Mouse (Mus musculus): Measurements from ENCODE around the gene Tmub1.

DNA sequence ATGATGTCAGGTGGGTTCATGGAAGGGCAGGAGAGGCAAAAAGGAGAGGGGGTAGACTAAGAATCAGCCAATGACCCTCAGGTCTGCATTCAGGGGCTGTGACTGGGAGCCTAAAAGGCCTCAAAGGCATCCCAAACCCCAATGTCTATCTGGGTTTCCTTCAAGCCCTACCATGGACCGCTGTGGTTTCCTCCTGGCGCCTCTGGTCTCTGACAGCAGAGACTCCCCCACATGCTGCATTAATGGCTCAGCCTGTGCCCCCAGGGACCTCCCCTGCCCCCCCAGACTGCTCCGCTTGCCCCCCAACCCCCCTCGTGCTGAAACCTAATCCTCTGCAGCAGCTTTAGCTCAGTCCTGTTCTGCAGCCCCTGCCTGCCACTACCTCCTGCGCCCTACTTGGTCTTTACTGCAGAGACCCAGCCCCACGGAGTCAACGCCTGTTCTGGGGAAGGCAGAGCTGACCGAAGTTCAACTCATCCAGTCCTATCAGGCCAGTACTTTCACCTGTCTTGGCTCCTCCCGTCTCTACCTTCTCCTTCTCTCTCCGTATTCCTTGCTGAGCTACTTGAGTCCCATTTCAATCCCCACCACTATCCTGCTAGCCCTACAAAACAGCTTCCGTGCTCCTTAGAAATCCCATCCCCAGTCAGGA, 34.5 kb downstream of the Tmub1 start, which contains the start of gene Asic3:
- no peak for TF ChIP-seq POLR2A (IDR thresholded peaks at IDR 0.05; ENCODE audit: low read depth, low read length)
- TF ChIP-seq CTCF (IDR thresholded peaks at IDR 0.05; ENCODE audit: extremely low read depth, insufficient read depth, insufficient read length, insufficient replicate concordance) = no peak
